Mouse (Mus musculus) liver, postnatal 0 days (tissue): ENCODE data around the gene Vps35l. TPM values are rescaled to one million over a fixed set of nuclear protein-coding genes. Genes with fewer than 3 reads are reported as not detected.

Experiments used
- ATAC-seq: fragments of 200-750 bp; cut with Nextera tagmentation; 2 replicates; pipeline ENCODE4 v1.8.0; 2017; ENCODE audit warnings: mild to moderate bottlenecking, moderate library complexity
- DNase-seq: peaks from one replicate; pipeline ENCODE4 v3.0.0-alpha.2; 2016
- H3K27ac ChIP-seq: fragments of 300-500 bp; sonication (generic); 2 replicates; pipeline ENCODE4 v1.5.1; 2014; ENCODE audit warnings: antibody characterized with exemption, moderate library complexity, mild to moderate bottlenecking, low read depth
- H3K27me3 ChIP-seq: fragments of 300-500 bp; sonication (generic); 2 replicates; pipeline ENCODE4 v1.6.1; 2014; ENCODE audit warnings: low read length, control low read depth, mixed read lengths; ENCODE audit not compliant: insufficient read depth
- H3K36me3 ChIP-seq: fragments of 300-500 bp; sonication (generic); replicated peaks from 2 replicates; pipeline ENCODE4 v1.6.1; 2014; ENCODE audit warnings: mild to moderate bottlenecking, control low read depth, low read length, moderate library complexity, mixed read lengths; ENCODE audit not compliant: insufficient read depth
- H3K4me1 ChIP-seq: fragments of 300-500 bp; sonication (generic); 2 replicates; pipeline ENCODE4 v1.6.1; 2014; ENCODE audit warnings: antibody characterized with exemption, mild to moderate bottlenecking, control low read depth; ENCODE audit not compliant: insufficient read depth
- H3K4me2 ChIP-seq: fragments of 300-500 bp; sonication (generic); 2 replicates; pipeline ENCODE4 v1.6.1; 2014; ENCODE audit warnings: low read depth, mild to moderate bottlenecking, low read length, moderate library complexity, mixed read lengths
- H3K4me3 ChIP-seq: fragments of 300-500 bp; sonication (generic); 2 replicates; pipeline ENCODE4 v1.5.1; 2014; ENCODE audit warnings: low read depth, low read length
- H3K9ac ChIP-seq: fragments of 300-500 bp; sonication (generic); replicated peaks from 2 replicates; pipeline ENCODE4 v1.6.1; 2014; ENCODE audit warnings: mild to moderate bottlenecking, moderate library complexity
- H3K9me3 ChIP-seq: fragments of 300-500 bp; sonication (generic); 2 replicates; pipeline ENCODE4 v1.6.1; 2016; ENCODE audit warnings: mild to moderate bottlenecking, control low read depth, low read length, mixed read lengths
- CTCF ChIP-seq: sonication (generic); IDR thresholded peaks from 2 replicates; pipeline ENCODE4 v1.5.1; 2016; ENCODE audit warnings: antibody characterized with exemption, low read depth
- EP300 ChIP-seq: IDR thresholded peaks from 2 replicates; pipeline ENCODE4 v1.6.1; 2016; ENCODE audit warnings: antibody characterized with exemption, low read depth, mild to moderate bottlenecking
- WGBS: fragments of 180-500 bp; shearing (Covaris S2); extraction: QIAGEN DNeasy Blood & Tissue Kit; methylation state at CpG from one replicate; pipeline ENCODE4 v1.1.7; 2014; ENCODE audit not compliant: insufficient replicate concordance; 5-methylcytosine and 5-hydroxymethylcytosine counted together
- polyA plus RNA-seq: library from polyadenylated mRNA; unstranded; fragments of >200 nt; fragmentation: Nextera tagmentation; extraction: Ambion mirVana; gene quantifications from 2 replicates; pipeline ENCODE4 v1.2.1, GENCODE M21; 2015

Vps35l gene
- polyA plus RNA-seq, 1 experiment from 2014 or later, result 20.5 TPM

DNA sequence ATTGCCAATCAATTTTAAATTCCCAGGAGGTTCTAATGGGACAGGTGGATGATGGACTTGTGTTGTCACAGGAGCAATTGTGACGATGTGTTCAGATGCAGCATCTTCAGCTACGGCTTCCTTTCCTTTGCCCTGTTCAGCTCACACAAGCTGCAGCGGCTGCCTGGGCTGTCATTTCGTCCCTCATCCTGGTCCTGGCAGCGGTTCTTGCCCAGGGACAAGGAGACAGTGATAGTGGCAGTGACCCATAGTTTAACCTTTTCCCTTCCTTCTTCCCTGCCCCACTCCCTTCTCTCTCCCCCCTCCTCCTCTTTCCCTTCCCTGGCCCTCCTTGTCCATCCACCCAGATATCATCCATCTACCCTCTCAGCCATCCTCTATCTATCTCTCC is 26.8 kb downstream of the Vps35l start:
- Histone ChIP-seq H3K4me1 (no peaks in the 10 kb centered on the region), H3K9me3 (no peaks in the 10 kb centered on the region), H3K27me3 (no peaks in the 10 kb centered on the region), H3K27ac (no peak overlapping the region), H3K36me3 (peaks cover 8% of the 10 kb centered on the region), H3K4me2 (no peak overlapping the region), H3K9ac (no peak overlapping the region), H3K4me3 (no peak overlapping the region)
- ATAC-seq (no peak), DNase-seq (no peak)
- 90% methylated on average over 5 of the region's 5 CpGs for WGBS
- TF ChIP-seq EP300 (no peak), CTCF (no peak)

DNA sequence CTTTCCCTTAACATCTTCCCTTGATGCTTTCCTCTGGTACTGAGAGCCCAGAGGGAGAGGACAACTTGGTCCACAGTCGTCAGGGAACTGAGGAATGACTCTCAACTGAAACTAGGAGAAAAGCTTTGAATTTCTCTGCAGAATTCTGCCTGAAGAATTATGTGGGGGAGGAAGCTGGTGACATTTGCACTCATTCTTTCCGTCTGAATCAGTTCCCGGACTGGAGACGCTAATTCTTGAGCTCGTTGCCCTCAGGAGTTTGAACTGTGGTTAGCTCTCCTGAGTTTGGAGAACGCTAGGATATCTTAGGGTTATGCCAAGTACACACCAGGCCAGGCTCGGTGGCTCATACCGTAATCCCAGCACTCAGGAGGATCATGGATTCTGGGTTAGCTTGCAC is 29.2 kb downstream of the Vps35l start:
- no peaks in the 10 kb centered on the region for H3K4me1 ChIP-seq
- H3K4me3 ChIP-seq, result no peak overlapping the region
- H3K36me3 ChIP-seq, result peaks cover 9% of the 10 kb centered on the region; the same call in 1 of the 2 replicates
- H3K9me3 ChIP-seq, result no peaks in the 10 kb centered on the region
- 78% methylated on average over 8 of the region's 8 CpGs for WGBS
- ATAC-seq (no peak), DNase-seq (no peak)
- TF ChIP-seq EP300 (no peak), CTCF (no peak)
- no peaks in the 10 kb centered on the region for H3K27me3 ChIP-seq
- no peak overlapping the region for H3K27ac ChIP-seq
- H3K9ac ChIP-seq, result no peak overlapping the region
- H3K4me2 ChIP-seq, result no peak overlapping the region

DNA sequence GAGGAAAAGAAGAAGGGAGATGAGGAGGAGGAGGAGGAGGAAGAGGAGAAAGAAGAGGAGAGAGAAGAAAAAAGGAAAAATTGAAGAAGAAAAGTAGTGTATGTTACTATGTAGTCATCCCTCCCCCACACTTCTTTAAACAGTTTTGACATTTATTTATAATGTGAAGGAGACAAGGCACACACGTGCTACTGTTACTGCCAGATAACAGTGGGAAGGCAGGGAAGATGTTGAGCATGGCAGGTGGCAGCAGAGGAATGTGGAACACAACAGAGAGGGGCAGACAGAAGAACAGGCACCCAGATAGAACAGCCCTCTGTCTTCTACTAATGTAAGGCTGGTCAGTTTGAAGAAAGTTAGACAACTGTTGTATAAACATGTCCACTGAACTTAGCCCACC is 29.6 kb downstream of the Vps35l start:
- WGBS, result 39% methylated on average over 1 of the region's 1 CpGs
- H3K9ac ChIP-seq, result no peak overlapping the region
- DNase-seq, result no peak
- no peak overlapping the region for H3K4me2 ChIP-seq
- H3K27ac ChIP-seq, result no peak overlapping the region
- H3K9me3 ChIP-seq, result no peaks in the 10 kb centered on the region
- no peaks in the 10 kb centered on the region for H3K27me3 ChIP-seq
- H3K4me1 ChIP-seq, result no peaks in the 10 kb centered on the region
- peaks cover 9% of the 10 kb centered on the region; the same call in 1 of the 2 replicates for H3K36me3 ChIP-seq
- no peak for TF ChIP-seq EP300
- no peak for TF ChIP-seq CTCF
- H3K4me3 ChIP-seq, result no peak overlapping the region
- no peak for ATAC-seq

DNA sequence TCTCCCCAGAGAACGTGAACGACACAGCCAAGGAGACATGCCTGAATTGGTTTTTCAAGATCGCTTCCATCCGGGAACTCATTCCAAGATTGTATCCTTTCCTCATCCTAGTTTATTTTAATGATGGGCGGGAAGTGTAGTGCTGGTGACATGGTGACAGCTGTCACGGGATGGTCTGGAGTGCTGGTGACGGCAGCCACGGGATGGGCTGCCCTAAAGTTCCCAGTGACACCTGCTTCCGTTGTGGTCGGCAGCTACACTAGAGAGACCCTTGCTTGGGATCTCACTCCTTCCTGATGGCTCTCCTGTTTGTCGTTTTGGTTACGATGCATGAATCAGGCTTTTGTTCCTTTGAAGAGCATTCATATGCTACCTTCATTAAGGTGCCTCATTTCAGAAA is 33.0 kb downstream of the Vps35l start:
- Histone ChIP-seq H3K27ac (no peak overlapping the region), H3K9me3 (no peaks in the 10 kb centered on the region), H3K4me1 (no peaks in the 10 kb centered on the region), H3K36me3 (peaks cover 20% of the 10 kb centered on the region), H3K27me3 (no peaks in the 10 kb centered on the region), H3K4me2 (no peak overlapping the region), H3K4me3 (no peak overlapping the region), H3K9ac (no peak overlapping the region)
- DNase-seq, result no peak
- ATAC-seq, result no peak
- no peak for TF ChIP-seq EP300
- no peak for TF ChIP-seq CTCF
- 90% methylated on average over 12 of the region's 12 CpGs for WGBS

DNA sequence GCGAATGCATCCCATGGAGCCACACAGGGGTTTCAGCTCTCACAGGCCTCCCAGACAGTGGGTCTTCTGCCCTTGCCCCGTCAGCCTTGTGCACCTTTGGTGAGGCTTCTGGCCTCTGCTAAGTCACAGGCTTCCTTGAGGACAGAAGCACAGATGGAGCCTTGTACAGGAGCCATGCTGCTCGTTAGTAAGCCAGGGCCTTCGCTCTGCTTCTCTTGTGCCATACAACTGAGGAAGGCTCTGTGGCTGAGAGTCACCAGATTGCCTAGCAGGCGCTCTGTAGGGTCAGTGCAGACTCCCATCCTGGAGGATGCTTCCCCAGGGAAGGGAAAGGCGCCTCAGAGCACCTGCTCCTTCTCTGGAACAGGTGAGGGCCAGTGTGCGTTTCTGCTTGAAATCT is 36.0 kb downstream of the Vps35l start:
- TF ChIP-seq CTCF, result no peak
- no peak for TF ChIP-seq EP300
- no peak overlapping the region for H3K9ac ChIP-seq
- H3K9me3 ChIP-seq, result no peaks in the 10 kb centered on the region
- no peak overlapping the region for H3K4me2 ChIP-seq
- no peaks in the 10 kb centered on the region for H3K27me3 ChIP-seq
- H3K36me3 ChIP-seq, result peaks cover 23% of the 10 kb centered on the region
- 80% methylated on average over 7 of the region's 7 CpGs for WGBS
- H3K4me3 ChIP-seq, result no peak overlapping the region
- H3K4me1 ChIP-seq, result no peaks in the 10 kb centered on the region
- no peak overlapping the region for H3K27ac ChIP-seq
- no peak for DNase-seq
- no peak for ATAC-seq

DNA sequence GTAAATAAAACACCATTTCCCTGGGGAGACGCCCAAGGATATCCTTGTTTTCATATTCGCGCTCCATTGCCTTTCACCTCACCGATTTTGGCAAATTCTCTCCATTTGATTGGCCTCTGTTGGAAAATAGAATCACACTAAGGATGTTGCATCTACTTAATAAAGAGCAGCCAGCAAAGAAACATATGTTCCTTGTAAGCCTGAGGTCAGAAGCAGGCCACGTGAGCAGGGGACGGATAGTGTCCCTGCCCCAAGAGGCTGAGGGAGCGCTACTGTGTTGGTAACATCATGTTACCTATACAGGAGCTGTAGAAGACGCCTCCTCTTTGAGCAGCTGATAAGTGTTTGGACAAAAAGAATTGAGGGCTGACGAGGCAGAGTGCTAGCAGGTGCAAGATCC is 36.5 kb downstream of the Vps35l start:
- no peak overlapping the region for H3K9ac ChIP-seq
- no peaks in the 10 kb centered on the region for H3K27me3 ChIP-seq
- H3K4me2 ChIP-seq, result no peak overlapping the region
- H3K9me3 ChIP-seq, result no peaks in the 10 kb centered on the region
- H3K4me1 ChIP-seq, result no peaks in the 10 kb centered on the region
- WGBS, result 74% methylated on average over 9 of the region's 9 CpGs
- no peak overlapping the region for H3K27ac ChIP-seq
- ATAC-seq (no peak), DNase-seq (no peak)
- H3K36me3 ChIP-seq, result peaks cover 26% of the 10 kb centered on the region
- no peak overlapping the region for H3K4me3 ChIP-seq
- no peak for TF ChIP-seq EP300
- TF ChIP-seq CTCF, result no peak
